In the genomic region with DNA sequence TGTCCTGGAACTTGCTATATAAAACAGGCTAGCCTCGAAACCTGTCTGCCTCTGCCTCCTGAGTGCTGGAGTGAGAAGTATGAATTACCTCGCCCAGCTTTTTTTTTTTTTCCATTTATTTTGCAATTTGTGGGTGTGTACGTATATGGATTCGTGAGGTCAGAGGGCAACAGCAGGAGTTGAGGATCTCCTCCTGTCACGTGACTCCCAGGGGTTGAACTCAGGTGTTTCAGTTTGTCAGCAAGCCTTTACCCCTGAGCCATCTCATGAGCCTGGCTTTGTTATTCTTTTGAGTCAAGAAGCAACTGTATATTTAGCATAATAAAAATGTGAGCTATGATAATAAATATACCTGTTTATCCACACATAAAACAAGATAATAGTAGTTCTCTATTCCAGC, we compare ENCODE assay signal across 24 mouse cellular contexts. TPM values are rescaled to one million over a fixed set of nuclear protein-coding genes. Genes with fewer than 3 reads are reported as not detected.
DNase-seq lines count a peak whose midpoint lies in the region; ATAC-seq and TF ChIP-seq lines count a peak whose summit lies in the region.
"Had no signal": no experiment of that assay in that cellular context is flagged by ENCODE, and none has a peak within 500 bp of the region (broad histone marks: within the 10 kb centered on the region; RNA-seq: fewer than 3 reads in every experiment).

No protein-coding gene starts in this region.

- H3K27me3 ChIP-seq in heart, embryonic 10.5 days (ENCODE audit: insufficient read depth, poor library complexity, severe bottlenecking), result no peaks in the 10 kb centered on the region
- no peaks in the 10 kb centered on the region for H3K27me3 ChIP-seq in heart, adult 2 months (ENCODE audit: control insufficient read depth, insufficient read depth, low read length)
- no peaks in the 10 kb centered on the region for H3K27me3 ChIP-seq in liver, postnatal 0 days (ENCODE audit: insufficient read depth, low read length)
- H3K27me3 ChIP-seq in liver, embryonic 12.5 days (replicated peaks), result no peaks in the 10 kb centered on the region
- no peaks in the 10 kb centered on the region for H3K27me3 ChIP-seq in hindbrain, postnatal 0 days (ENCODE audit: insufficient read depth, low read length)
- H3K27me3 ChIP-seq: embryonic facial prominence, embryonic 12.5 days; forebrain, embryonic 13.5 days; forebrain, embryonic 15.5 days; Patski had no signal

- ATAC-seq in liver, postnatal 0 days, result peak; percentile 64; the same call in 1 of the 2 replicates
- no peak for ATAC-seq in liver, embryonic 12.5 days
- no peak for ATAC-seq in hindbrain, postnatal 0 days
- ATAC-seq: activated CD4-positive, CD25-positive, alpha-beta regulatory T cell, adult 4 months; forebrain, embryonic 13.5 days; forebrain, embryonic 15.5 days; forebrain, postnatal 0 days; Patski had no signal

- no peak for TF ChIP-seq EP300 in heart, adult 2 months (IDR thresholded peaks at IDR 0.05; ENCODE audit: insufficient read depth, low read depth, low read length)
- TF ChIP-seq EP300 in liver, postnatal 0 days (IDR thresholded peaks at IDR 0.05; ENCODE audit: low read depth), result no peak

- no peaks in the 10 kb centered on the region for H3K79me2 ChIP-seq in heart, adult 2 months (replicated peaks; ENCODE audit: control insufficient read depth, insufficient read depth, low read length)

- H3K4me1 ChIP-seq in heart, embryonic 10.5 days, result no peaks in the 10 kb centered on the region
- no peaks in the 10 kb centered on the region for H3K4me1 ChIP-seq in heart, adult 2 months (ENCODE audit: control insufficient read depth, insufficient read depth, low read length)
- H3K4me1 ChIP-seq in liver, postnatal 0 days (ENCODE audit: insufficient read depth), result 0 out of 2 replicates have a peak, but pooled peaks cover 3% of the 10 kb centered on the region
- H3K4me1 ChIP-seq in liver, embryonic 12.5 days, result peaks cover 5% of the 10 kb centered on the region; the same call in 1 of the 2 replicates
- H3K4me1 ChIP-seq in hindbrain, postnatal 0 days (ENCODE audit: insufficient read depth, low read length), result no peaks in the 10 kb centered on the region
- H3K4me1 ChIP-seq: embryonic facial prominence, embryonic 10.5 days; embryonic facial prominence, embryonic 12.5 days; forebrain, embryonic 15.5 days had no signal

- no peak for TF ChIP-seq CTCF in heart, adult 2 months (IDR thresholded peaks at IDR 0.05)
- TF ChIP-seq CTCF in liver, postnatal 0 days (IDR thresholded peaks at IDR 0.05; ENCODE audit: low read depth), result no peak
- TF ChIP-seq CTCF in hindbrain, postnatal 0 days (IDR thresholded peaks at IDR 0.05; ENCODE audit: low read depth), result no peak

- intact Hi-C loops in heart, adult 2 months (cut with DNase I), result no loop called here
- intact Hi-C loops in gastrocnemius, postnatal 14 days (cut with DNase I; ENCODE audit: low total_unique reads), result no loop called here

- DNase-seq in heart, embryonic 10.5 days (ENCODE audit: low spot score), result peak; percentile 31
- no peak for DNase-seq in heart, adult 2 months
- DNase-seq in liver, postnatal 0 days, result peak; percentile 33
- DNase-seq in R1 (ENCODE audit: low read depth, low spot score), result peak; percentile 25
- DNase-seq in yolk sac, embryonic 10.5 days (ENCODE audit: low spot score), result peak; percentile 43
- no peak for DNase-seq in hindbrain, postnatal 0 days (ENCODE audit: low spot score)
- no peak for DNase-seq in gastrocnemius, postnatal 14 days
- DNase-seq: adrenal gland, adult 8-10 months; adrenal gland, postnatal 14 days; cerebellum, adult 11 months; cerebellum, adult 18-20 months; cerebellum, adult 8-10 months; cerebellum, adult 9-11 months; cerebellum, postnatal 14 days; cerebellum, postnatal 36 days; forebrain, postnatal 0 days had no signal

- no peak for TF ChIP-seq POLR2A in heart, adult 2 months (IDR thresholded peaks at IDR 0.05; ENCODE audit: insufficient read depth, low read depth, low read length)

- no peak overlapping the region for H3K27ac ChIP-seq in heart, embryonic 10.5 days
- H3K27ac ChIP-seq in heart, adult 2 months, result no peak overlapping the region
- no peak overlapping the region for H3K27ac ChIP-seq in liver, postnatal 0 days (ENCODE audit: low read depth)
- H3K27ac ChIP-seq in liver, embryonic 12.5 days, result no peak overlapping the region
- no peak overlapping the region for H3K27ac ChIP-seq in hindbrain, postnatal 0 days
- H3K27ac ChIP-seq: embryonic facial prominence, embryonic 10.5 days; embryonic facial prominence, embryonic 12.5 days; forebrain, embryonic 13.5 days; forebrain, embryonic 15.5 days had no signal

- no peaks in the 10 kb centered on the region for H3K9me3 ChIP-seq in heart, embryonic 10.5 days
- no peaks in the 10 kb centered on the region for H3K9me3 ChIP-seq in liver, postnatal 0 days (ENCODE audit: low read length)
- no peaks in the 10 kb centered on the region for H3K9me3 ChIP-seq in liver, embryonic 12.5 days (replicated peaks)
- no peaks in the 10 kb centered on the region for H3K9me3 ChIP-seq in hindbrain, postnatal 0 days (ENCODE audit: low read length)
- H3K9me3 ChIP-seq: embryonic facial prominence, embryonic 10.5 days; embryonic facial prominence, embryonic 12.5 days; forebrain, embryonic 13.5 days; forebrain, embryonic 15.5 days; G1E had no signal

- peaks cover 7% of the 10 kb centered on the region; the same call in 1 of the 2 replicates for H3K36me3 ChIP-seq in heart, embryonic 10.5 days
- H3K36me3 ChIP-seq in heart, adult 2 months (ENCODE audit: control insufficient read depth, insufficient read depth, low read length), result no peaks in the 10 kb centered on the region
- H3K36me3 ChIP-seq in liver, postnatal 0 days (replicated peaks; ENCODE audit: insufficient read depth, low read length), result no peaks in the 10 kb centered on the region
- H3K36me3 ChIP-seq in liver, embryonic 12.5 days, result peaks cover 42% of the 10 kb centered on the region
- no peaks in the 10 kb centered on the region for H3K36me3 ChIP-seq in hindbrain, postnatal 0 days (ENCODE audit: insufficient read depth, low read length)
- H3K36me3 ChIP-seq: forebrain, embryonic 15.5 days had no signal

- no peak overlapping the region for H3K4me2 ChIP-seq in liver, postnatal 0 days (ENCODE audit: low read depth, low read length)
- H3K4me2 ChIP-seq in liver, embryonic 12.5 days, result no peak overlapping the region
- no peak overlapping the region for H3K4me2 ChIP-seq in hindbrain, postnatal 0 days (ENCODE audit: low read depth, low read length)
- H3K4me2 ChIP-seq: embryonic facial prominence, embryonic 12.5 days; forebrain, embryonic 13.5 days; forebrain, embryonic 15.5 days had no signal

- no peak overlapping the region for H3K9ac ChIP-seq in heart, adult 2 months (ENCODE audit: low read depth, low read length)
- H3K9ac ChIP-seq in liver, postnatal 0 days (replicated peaks), result no peak overlapping the region
- H3K9ac ChIP-seq in liver, embryonic 12.5 days, result no peak overlapping the region
- H3K9ac ChIP-seq in hindbrain, postnatal 0 days (replicated peaks; ENCODE audit: low read length), result no peak overlapping the region
- H3K9ac ChIP-seq: embryonic facial prominence, embryonic 12.5 days; forebrain, embryonic 13.5 days; forebrain, embryonic 15.5 days; forebrain, postnatal 0 days had no signal

- H3K4me3 ChIP-seq in heart, embryonic 10.5 days, result no peak overlapping the region
- no peak overlapping the region for H3K4me3 ChIP-seq in heart, adult 2 months
- no peak overlapping the region for H3K4me3 ChIP-seq in liver, postnatal 0 days (ENCODE audit: low read depth, low read length)
- H3K4me3 ChIP-seq in liver, embryonic 12.5 days, result no peak overlapping the region
- H3K4me3 ChIP-seq in hindbrain, postnatal 0 days (ENCODE audit: low read length), result no peak overlapping the region
- H3K4me3 ChIP-seq: embryonic facial prominence, embryonic 10.5 days; embryonic facial prominence, embryonic 12.5 days; forebrain, embryonic 13.5 days; forebrain, embryonic 15.5 days had no signal

- 84% methylated on average over 5 of the region's 5 CpGs for WGBS in heart, embryonic 10.5 days
- WGBS in heart, adult 2 months, result 83% methylated on average over 5 of the region's 5 CpGs
- WGBS in liver, postnatal 0 days (ENCODE audit: insufficient replicate concordance), result 77% methylated on average over 5 of the region's 5 CpGs
- 74% methylated on average over 5 of the region's 5 CpGs for WGBS in liver, embryonic 12.5 days (ENCODE audit: insufficient replicate concordance)
- WGBS in hindbrain, postnatal 0 days, result 84% methylated on average over 5 of the region's 5 CpGs

RNA-seq across cellular contexts. Expression of a gene that starts 25.2 kb away (rescaled TPM):
- 3.2 and 4.5 TPM in 2 replicates for polyA plus RNA-seq in heart, embryonic 10.5 days (2016; fragmentation: Nextera tagmentation; extraction: Ambion mirVana)
- 1 to 10 TPM; 3.4 to 3.6 TPM for total RNA-seq in heart, adult 2 months (2021)
- 2.9 and 3.6 TPM in 2 replicates for polyA plus RNA-seq in heart, adult 2 months (2012; rRNA removed)
- polyA plus RNA-seq in liver, postnatal 0 days (2015; fragmentation: Nextera tagmentation; extraction: Ambion mirVana), result 1.2 and 1.6 TPM in 2 replicates
- polyA plus RNA-seq in liver, embryonic 12.5 days (2016; fragmentation: Nextera tagmentation; extraction: Ambion mirVana), result 5.0 and 6.2 TPM in 2 replicates
- 20.7 and 25.5 TPM in 2 replicates for total RNA-seq in hindbrain, postnatal 0 days (2014; rRNA removed)
- 4.2 and 4.9 TPM in 2 replicates for polyA plus RNA-seq in hindbrain, postnatal 0 days (2015; fragmentation: Nextera tagmentation; extraction: Ambion mirVana)
- 1 to 10 TPM; 3.2 to 4.3 TPM for total RNA-seq in gastrocnemius, postnatal 14 days (2021)

RNA-seq across cellular contexts. Expression of a gene that starts 32.5 kb away (rescaled TPM):
- polyA plus RNA-seq in heart, embryonic 10.5 days (2016; fragmentation: Nextera tagmentation; extraction: Ambion mirVana), result 320 and 356 TPM in 2 replicates
- 100 to 1,000 TPM; 113 to 125 TPM for total RNA-seq in heart, adult 2 months (2021)
- 53.9 and 68.1 TPM in 2 replicates for polyA plus RNA-seq in heart, adult 2 months (2012; rRNA removed)
- polyA plus RNA-seq in liver, postnatal 0 days (2015; fragmentation: Nextera tagmentation; extraction: Ambion mirVana), result 268 and 275 TPM in 2 replicates
- 339 and 360 TPM in 2 replicates for polyA plus RNA-seq in liver, embryonic 12.5 days (2016; fragmentation: Nextera tagmentation; extraction: Ambion mirVana)
- total RNA-seq in hindbrain, postnatal 0 days (2014; rRNA removed), result 158 and 198 TPM in 2 replicates
- 343 and 371 TPM in 2 replicates for polyA plus RNA-seq in hindbrain, postnatal 0 days (2015; fragmentation: Nextera tagmentation; extraction: Ambion mirVana)
- 100 to 1,000 TPM; 147 to 153 TPM for total RNA-seq in gastrocnemius, postnatal 14 days (2021)

RNA-seq across cellular contexts. Expression of a gene that starts 33.1 kb away (rescaled TPM):
- 4.6 and 5.2 TPM in 2 replicates for polyA plus RNA-seq in heart, embryonic 10.5 days (2016; fragmentation: Nextera tagmentation; extraction: Ambion mirVana)
- 1 to 10 TPM; 4.8 to 5.2 TPM for total RNA-seq in heart, adult 2 months (2021)
- 10.8 and 11.7 TPM in 2 replicates for polyA plus RNA-seq in heart, adult 2 months (2012; rRNA removed)
- polyA plus RNA-seq in liver, postnatal 0 days (2015; fragmentation: Nextera tagmentation; extraction: Ambion mirVana), result 0.96 and 2.1 TPM in 2 replicates
- polyA plus RNA-seq in liver, embryonic 12.5 days (2016; fragmentation: Nextera tagmentation; extraction: Ambion mirVana), result 1.7 and 2.3 TPM in 2 replicates
- 143 and 153 TPM in 2 replicates for total RNA-seq in hindbrain, postnatal 0 days (2014; rRNA removed)
- 55.1 and 58.8 TPM in 2 replicates for polyA plus RNA-seq in hindbrain, postnatal 0 days (2015; fragmentation: Nextera tagmentation; extraction: Ambion mirVana)
- total RNA-seq in gastrocnemius, postnatal 14 days (2021), result 1 to 10 TPM; 3.0 to 3.1 TPM
- polyA plus RNA-seq: activated CD4-positive, CD25-positive, alpha-beta regulatory T cell, adult 4 months had no signal

RNA-seq across cellular contexts. Expression of a gene that starts 38.6 kb away (rescaled TPM):
- polyA plus RNA-seq in heart, embryonic 10.5 days (2016; fragmentation: Nextera tagmentation; extraction: Ambion mirVana), result 0.14 and 0.16 TPM in 2 replicates
- total RNA-seq in heart, adult 2 months (2021), result under 1 TPM; 0.78 to 0.89 TPM
- 0.73 and 1.2 TPM in 2 replicates for polyA plus RNA-seq in heart, adult 2 months (2012; rRNA removed)
- 0.13 TPM in 1 of 2 replicates, not detected in the other for polyA plus RNA-seq in liver, postnatal 0 days (2015; fragmentation: Nextera tagmentation; extraction: Ambion mirVana)
- 0.06 and 0.07 TPM in 2 replicates for polyA plus RNA-seq in liver, embryonic 12.5 days (2016; fragmentation: Nextera tagmentation; extraction: Ambion mirVana)
- total RNA-seq in hindbrain, postnatal 0 days (2014; rRNA removed), result 5.5 and 8.3 TPM in 2 replicates
- polyA plus RNA-seq in hindbrain, postnatal 0 days (2015; fragmentation: Nextera tagmentation; extraction: Ambion mirVana), result 0.79 and 0.85 TPM in 2 replicates
- under 1 TPM; 0.24 to 0.47 TPM for total RNA-seq in gastrocnemius, postnatal 14 days (2021)
- polyA plus RNA-seq: activated CD4-positive, CD25-positive, alpha-beta regulatory T cell, adult 4 months had no signal

RNA-seq across cellular contexts. Expression of a gene that starts 38.8 kb away (rescaled TPM):
- polyA plus RNA-seq in heart, embryonic 10.5 days (2016; fragmentation: Nextera tagmentation; extraction: Ambion mirVana), result 0.79 TPM in 1 of 2 replicates, not detected in the other
- 1 to 10 TPM; 3.7 to 3.9 TPM for total RNA-seq in heart, adult 2 months (2021)
- 4.0 and 8.3 TPM in 2 replicates for polyA plus RNA-seq in heart, adult 2 months (2012; rRNA removed)
- polyA plus RNA-seq in liver, postnatal 0 days (2015; fragmentation: Nextera tagmentation; extraction: Ambion mirVana), result 0.25 TPM in 1 of 2 replicates, not detected in the other
- not detected in 2 replicates for polyA plus RNA-seq in liver, embryonic 12.5 days (2016; fragmentation: Nextera tagmentation; extraction: Ambion mirVana)
- total RNA-seq in hindbrain, postnatal 0 days (2014; rRNA removed), result 2.2 TPM in 1 of 2 replicates, not detected in the other
- 1.5 and 1.8 TPM in 2 replicates for polyA plus RNA-seq in hindbrain, postnatal 0 days (2015; fragmentation: Nextera tagmentation; extraction: Ambion mirVana)
- 1 to 10 TPM; 1.3 to 2.2 TPM for total RNA-seq in gastrocnemius, postnatal 14 days (2021)
- total RNA-seq: G1E had no signal
- polyA plus RNA-seq: activated CD4-positive, CD25-positive, alpha-beta regulatory T cell, adult 4 months; embryonic facial prominence, embryonic 10.5 days; forebrain, embryonic 13.5 days had no signal

Comparison
In these comparisons a context has a peak if more than half of its experiments do, and no peak if none do; other contexts are left out.
1. DNase-seq: peak in heart, embryonic 10.5 days (single experiment), liver, postnatal 0 days (single experiment), R1 (single experiment) and yolk sac, embryonic 10.5 days (single experiment); none in heart, adult 2 months (0 of 2), hindbrain, postnatal 0 days (single experiment) and gastrocnemius, postnatal 14 days (single experiment).